Comparison of ENCODE assay signal across 8 mouse cellular contexts in the genomic region with DNA sequence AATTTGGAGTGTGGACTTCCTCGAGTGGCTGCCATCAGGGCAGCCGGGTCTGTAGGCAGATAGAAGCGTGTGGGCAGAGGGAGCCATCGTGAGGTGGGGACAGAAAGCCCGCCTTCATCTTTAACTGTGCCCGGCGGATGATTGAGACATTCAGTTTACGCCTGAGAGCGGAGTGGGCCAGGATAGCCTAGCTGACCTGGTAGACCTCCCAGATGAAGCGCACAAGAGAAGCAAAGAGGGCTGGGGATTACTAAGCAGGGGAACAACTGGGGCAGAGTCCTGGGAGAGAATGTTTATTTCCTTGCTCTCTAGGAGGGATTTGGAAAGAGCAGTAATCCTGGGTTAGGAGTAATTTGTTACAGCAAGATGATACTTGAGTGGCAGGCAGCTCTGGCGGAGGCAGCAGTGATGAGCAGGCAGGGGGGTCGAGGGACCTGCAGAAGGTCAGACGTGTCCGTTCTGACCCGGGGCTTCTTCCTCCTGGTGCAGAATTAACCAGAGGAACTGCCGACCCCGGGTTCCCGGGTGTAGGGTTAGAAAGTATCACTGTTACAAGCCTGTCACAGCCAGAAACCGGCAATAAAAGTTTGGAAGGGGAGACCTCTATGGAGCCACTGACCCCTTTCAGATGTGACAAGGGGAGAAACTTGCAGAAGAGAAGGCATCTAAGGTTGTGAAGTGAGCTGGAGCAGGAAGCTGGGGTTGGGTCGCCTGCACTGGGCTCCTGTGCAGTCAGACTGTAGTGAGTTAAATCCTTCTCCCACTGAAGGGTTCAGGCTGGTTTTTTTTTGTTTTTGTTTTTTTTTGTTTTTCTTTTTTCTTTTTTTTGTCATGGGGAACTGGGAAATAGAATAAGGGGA.
DNase-seq lines count a peak whose midpoint lies in the region; ATAC-seq and TF ChIP-seq lines count a peak whose summit lies in the region.

No protein-coding gene starts in this region.

- H3K4me3 ChIP-seq in heart, postnatal 0 days (ENCODE audit: low read depth, low read length), result no peak overlapping the region
- no peak overlapping the region for H3K4me3 ChIP-seq in cortical plate, adult 2 months (ENCODE audit: insufficient read depth, low read length)
- H3K4me3 ChIP-seq in hindbrain, embryonic 12.5 days, result no peak overlapping the region
- H3K4me3 ChIP-seq in midbrain, embryonic 16.5 days (ENCODE audit: low read depth, low read length), result no peak overlapping the region

- no peak for DNase-seq in heart, postnatal 0 days (ENCODE audit: low spot score)
- no peak for DNase-seq in heart, postnatal 10 days
- DNase-seq in Muller cell, postnatal 12 days (ENCODE audit: inconsistent ontology term), result no peak
- no peak for DNase-seq in layer of hippocampus, postnatal 36 days
- no peak for DNase-seq in frontal cortex, adult 2 months (ENCODE audit: extremely low spot score in 1 of 2, low spot score in 1 of 2)

- TF ChIP-seq CTCF in heart, postnatal 0 days (IDR thresholded peaks at IDR 0.05; ENCODE audit: low read depth), result 0 out of 2 replicates have a peak, but pooled peaks have one; percentile 2
- TF ChIP-seq CTCF in cortical plate, adult 2 months (IDR thresholded peaks at IDR 0.05; ENCODE audit: extremely low read depth, insufficient read depth, low read length), result 0 out of 2 replicates have a peak, but pooled peaks have one; percentile 2

- intact Hi-C loops in heart, postnatal 10 days (cut with DNase I), result no loop called here

- no peaks in the 10 kb centered on the region for H3K27me3 ChIP-seq in heart, postnatal 0 days (ENCODE audit: control insufficient read depth, insufficient read depth, low read length)
- no peaks in the 10 kb centered on the region for H3K27me3 ChIP-seq in hindbrain, embryonic 12.5 days
- H3K27me3 ChIP-seq in midbrain, embryonic 16.5 days (ENCODE audit: control insufficient read depth, insufficient read depth, low read depth, low read length), result no peaks in the 10 kb centered on the region

- peak; percentile 44 for ATAC-seq in heart, postnatal 0 days (ENCODE audit: insufficient read depth, low read depth)
- ATAC-seq in hindbrain, embryonic 12.5 days (ENCODE audit: low FRiP score), result no peak
- ATAC-seq in midbrain, embryonic 16.5 days, result 0 out of 2 replicates have a peak, but pooled peaks have one; percentile 20

- TF ChIP-seq EP300 in heart, postnatal 0 days (IDR thresholded peaks at IDR 0.05; ENCODE audit: low read depth), result no peak

- H3K36me3 ChIP-seq in heart, postnatal 0 days (replicated peaks; ENCODE audit: control insufficient read depth, insufficient read depth, low read length), result no peaks in the 10 kb centered on the region
- no peaks in the 10 kb centered on the region for H3K36me3 ChIP-seq in hindbrain, embryonic 12.5 days
- H3K36me3 ChIP-seq in midbrain, embryonic 16.5 days (ENCODE audit: control insufficient read depth, insufficient read depth, low read length), result no peaks in the 10 kb centered on the region

- no peak for TF ChIP-seq POLR2A in cortical plate, adult 2 months (IDR thresholded peaks at IDR 0.05; ENCODE audit: extremely low read depth, insufficient read depth, low read length)

- no peaks in the 10 kb centered on the region for H3K9me3 ChIP-seq in heart, postnatal 0 days (replicated peaks; ENCODE audit: control insufficient read depth, low read length)
- H3K9me3 ChIP-seq in hindbrain, embryonic 12.5 days (replicated peaks), result no peaks in the 10 kb centered on the region
- no peaks in the 10 kb centered on the region for H3K9me3 ChIP-seq in midbrain, embryonic 16.5 days (replicated peaks; ENCODE audit: control insufficient read depth, low read length, poor library complexity, severe bottlenecking)

- H3K27ac ChIP-seq in heart, postnatal 0 days (ENCODE audit: low read depth), result peak overlapping the region; percentile 55
- no peak overlapping the region for H3K27ac ChIP-seq in cortical plate, adult 2 months (ENCODE audit: insufficient read depth, low read length)
- H3K27ac ChIP-seq in hindbrain, embryonic 12.5 days, result no peak overlapping the region
- H3K27ac ChIP-seq in midbrain, embryonic 16.5 days (ENCODE audit: low read length), result peak overlapping the region; percentile 48; the same call in 1 of the 2 replicates

- peaks cover 12% of the 10 kb centered on the region; the same call in 1 of the 2 replicates for H3K4me1 ChIP-seq in heart, postnatal 0 days (ENCODE audit: control insufficient read depth, insufficient read depth)
- H3K4me1 ChIP-seq in cortical plate, adult 2 months (ENCODE audit: control insufficient read depth, insufficient read depth, low read length), result no peaks in the 10 kb centered on the region
- H3K4me1 ChIP-seq in hindbrain, embryonic 12.5 days, result peaks cover 16% of the 10 kb centered on the region
- H3K4me1 ChIP-seq in midbrain, embryonic 16.5 days (ENCODE audit: control insufficient read depth, insufficient read depth, low read length), result peaks cover 12% of the 10 kb centered on the region

- H3K4me2 ChIP-seq in heart, postnatal 0 days (ENCODE audit: low read depth, low read length), result peak overlapping the region; percentile 18; the same call in 1 of the 2 replicates
- peak overlapping the region; percentile 15 for H3K4me2 ChIP-seq in hindbrain, embryonic 12.5 days (replicated peaks)
- peak overlapping the region; percentile 23 for H3K4me2 ChIP-seq in midbrain, embryonic 16.5 days (ENCODE audit: low read length)

- WGBS in heart, postnatal 0 days, result 47% methylated on average over 20 of the region's 20 CpGs
- 25% methylated on average over 20 of the region's 20 CpGs for WGBS in hindbrain, embryonic 12.5 days
- WGBS in midbrain, embryonic 16.5 days, result 16% methylated on average over 20 of the region's 20 CpGs

- H3K9ac ChIP-seq in heart, postnatal 0 days (replicated peaks; ENCODE audit: low read depth, low read length), result no peak overlapping the region
- 0 out of 2 replicates have a peak overlapping the region, but pooled peaks have one; percentile 4 for H3K9ac ChIP-seq in hindbrain, embryonic 12.5 days
- H3K9ac ChIP-seq in midbrain, embryonic 16.5 days (ENCODE audit: low read depth, low read length), result no peak overlapping the region

Comparison
In these comparisons a context has a peak if more than half of its experiments do, and no peak if none do; other contexts are left out.
1. H3K27ac ChIP-seq: peak in heart, postnatal 0 days (single experiment) and midbrain, embryonic 16.5 days (single experiment); none in cortical plate, adult 2 months (single experiment) and hindbrain, embryonic 12.5 days (single experiment).
2. Peak in every context shown above with its lines, with median percentiles within 50 percentile points of each other: H3K4me2 ChIP-seq.